Mouse (Mus musculus) kidney, adult 2 months (tissue): ENCODE results near the gene Csgalnact2.

Experiments
- CTCF ChIP-seq: fragments of 200-500 bp; conservative IDR thresholded peaks from 2 replicates; pipeline ENCODE4 v1.5.1; 2011; ENCODE audit warnings: low read depth, mild to moderate bottlenecking, control low read depth, low read length, moderate library complexity, mixed read lengths; ENCODE audit not compliant: insufficient read depth, insufficient read length
- POLR2A ChIP-seq: fragments of 200-500 bp; IDR thresholded peaks from one replicate; pipeline ENCODE4 v1.6.1; 2011; ENCODE audit warnings: low read depth, low read length, control low read depth

- TF ChIP-seq POLR2A (no peak), CTCF (no peak)
Observed at GRCm38 (mm10) chr6:118080711-118081110, 58.2 kb downstream of the Csgalnact2 start.
